Mouse (Mus musculus): ENCODE results near the gene Cldn3. TPM values are rescaled to one million over a fixed set of nuclear protein-coding genes. Genes with fewer than 3 reads are reported as not detected.

Gene Cldn3
- polyA plus RNA-seq, 1 experiment: not detected

- peak; percentile 50; the same call in 1 of the 2 replicates for TF ChIP-seq CTCF (IDR thresholded peaks at IDR 0.05; ENCODE audit: low read depth, low read length)
- TF ChIP-seq POLR2A (IDR thresholded peaks at IDR 0.05; ENCODE audit: borderline replicate concordance, low read depth, low read length): no peak
- peaks cover 12% of the 10 kb centered on the region for H3K4me1 ChIP-seq (ENCODE audit: control insufficient read depth, insufficient read depth, low read length)
- no peak overlapping the region for H3K27ac ChIP-seq (ENCODE audit: insufficient read depth, low read depth, low read length)
- H3K4me3 ChIP-seq (ENCODE audit: insufficient read depth, low read length): peak overlapping the region; percentile 40
Observed at GRCm38 (mm10) chr5:134965473-134965851, 20.6 kb upstream of the Cldn3 start.

DNA sequence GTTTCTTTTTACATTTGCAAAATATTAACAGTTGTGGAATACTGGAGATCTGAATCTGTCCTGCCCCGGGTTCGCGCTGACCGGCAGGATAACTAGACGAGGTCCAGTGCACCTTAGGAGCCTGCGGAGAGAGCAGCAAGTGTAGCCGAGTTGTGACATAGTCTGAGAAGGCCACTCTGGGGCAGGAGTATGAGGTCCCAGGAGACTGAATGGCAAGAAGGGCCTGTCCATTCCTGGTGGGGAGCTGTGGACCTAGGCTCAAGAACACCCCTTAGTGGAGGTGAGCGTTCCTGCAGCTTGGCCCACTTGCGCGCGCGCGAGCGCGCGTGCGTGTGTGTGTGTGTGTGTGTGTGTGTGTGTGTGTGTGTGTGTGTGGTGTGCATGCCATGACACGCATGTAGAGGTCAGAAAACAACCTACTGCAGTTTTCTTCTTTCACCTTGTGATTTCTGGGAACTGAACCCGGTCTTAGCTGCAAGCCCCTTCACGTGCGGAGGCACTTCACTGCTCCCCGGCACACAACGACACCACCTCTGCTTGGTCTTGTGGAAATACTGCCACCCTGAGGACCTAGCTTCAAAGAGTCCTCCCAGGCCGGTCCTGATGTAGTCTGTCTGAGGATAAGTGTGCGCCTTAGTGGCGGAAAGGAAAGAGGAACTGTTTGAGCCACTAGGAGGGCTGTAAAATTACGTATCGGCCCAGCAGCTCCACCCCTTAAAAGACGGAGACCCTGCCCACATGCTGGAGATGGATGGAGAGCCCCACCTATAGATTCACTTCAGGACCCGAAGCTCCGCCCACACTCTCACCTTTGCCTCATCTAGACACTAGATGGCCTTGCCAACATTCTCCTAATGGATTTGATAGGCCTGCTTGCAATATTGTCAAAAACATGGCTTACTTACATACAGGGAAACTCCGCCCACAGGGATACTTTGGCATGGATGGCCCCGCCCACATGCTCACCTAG lies 19.9 kb upstream of the Cldn3 start:
- H3K27ac ChIP-seq (ENCODE audit: insufficient read depth, low read depth, low read length): no peak overlapping the region
- H3K4me3 ChIP-seq (ENCODE audit: insufficient read depth, low read length): peak overlapping the region; percentile 40
- TF ChIP-seq POLR2A (IDR thresholded peaks at IDR 0.05; ENCODE audit: borderline replicate concordance, low read depth, low read length): no peak
- peak; percentile 40; the same call in 1 of the 2 replicates for TF ChIP-seq CTCF (IDR thresholded peaks at IDR 0.05; ENCODE audit: low read depth, low read length)
- peaks cover 8% of the 10 kb centered on the region for H3K4me1 ChIP-seq (ENCODE audit: control insufficient read depth, insufficient read depth, low read length)

- TF ChIP-seq CTCF (IDR thresholded peaks at IDR 0.05; ENCODE audit: low read depth, low read length): no peak
- TF ChIP-seq POLR2A (IDR thresholded peaks at IDR 0.05; ENCODE audit: borderline replicate concordance, low read depth, low read length): no peak
- H3K4me3 ChIP-seq (ENCODE audit: insufficient read depth, low read length): no peak overlapping the region
Observed at GRCm38 (mm10) chr5:134967164-134967944, 18.7 kb upstream of the Cldn3 start.

DNA sequence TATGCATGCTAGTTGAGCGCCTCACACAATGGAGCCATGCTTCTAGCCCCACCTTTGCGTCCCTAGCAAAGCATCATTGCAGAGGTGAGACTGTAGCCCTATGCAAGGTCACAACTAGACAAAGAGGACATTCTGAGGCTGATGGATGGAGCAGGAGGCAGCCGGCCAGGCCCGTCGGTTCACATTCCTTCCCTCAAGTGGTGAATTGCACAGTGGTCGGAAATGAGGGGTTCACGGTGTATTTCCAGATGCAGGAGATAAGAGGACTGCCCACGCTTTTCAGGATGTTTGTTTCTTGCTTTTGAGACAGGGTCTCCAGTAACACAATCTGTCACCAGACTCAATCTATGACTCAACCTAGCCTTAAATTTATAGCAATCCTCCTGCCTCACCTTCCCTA lies 15.3 kb upstream of the Cldn3 start:
- no peak overlapping the region for H3K27ac ChIP-seq (ENCODE audit: insufficient read depth, low read depth, low read length)
- TF ChIP-seq CTCF (IDR thresholded peaks at IDR 0.05; ENCODE audit: low read depth, low read length) (no peak), POLR2A (IDR thresholded peaks at IDR 0.05; ENCODE audit: borderline replicate concordance, low read depth, low read length) (no peak)
- H3K4me3 ChIP-seq (ENCODE audit: insufficient read depth, low read length): no peak overlapping the region
- H3K4me1 ChIP-seq (ENCODE audit: control insufficient read depth, insufficient read depth, low read length): peaks cover 30% of the 10 kb centered on the region

More at GRCm38 (mm10) chr5:134967164-134967944, 18.7 kb upstream of the Cldn3 start:
- no peak overlapping the region for H3K27ac ChIP-seq (ENCODE audit: insufficient read depth, low read depth, low read length)
- H3K4me1 ChIP-seq (ENCODE audit: control insufficient read depth, insufficient read depth, low read length): peaks cover 10% of the 10 kb centered on the region

- no peak overlapping the region for H3K4me3 ChIP-seq (ENCODE audit: insufficient read depth, low read length)
- H3K27ac ChIP-seq (ENCODE audit: insufficient read depth, low read depth, low read length): no peak overlapping the region
- H3K4me1 ChIP-seq (ENCODE audit: control insufficient read depth, insufficient read depth, low read length): peaks cover 37% of the 10 kb centered on the region
- no peak for TF ChIP-seq POLR2A (IDR thresholded peaks at IDR 0.05; ENCODE audit: borderline replicate concordance, low read depth, low read length)
- TF ChIP-seq CTCF (IDR thresholded peaks at IDR 0.05; ENCODE audit: low read depth, low read length): no peak
Observed at GRCm38 (mm10) chr5:134973081-134973480, 12.9 kb upstream of the Cldn3 start.

DNA sequence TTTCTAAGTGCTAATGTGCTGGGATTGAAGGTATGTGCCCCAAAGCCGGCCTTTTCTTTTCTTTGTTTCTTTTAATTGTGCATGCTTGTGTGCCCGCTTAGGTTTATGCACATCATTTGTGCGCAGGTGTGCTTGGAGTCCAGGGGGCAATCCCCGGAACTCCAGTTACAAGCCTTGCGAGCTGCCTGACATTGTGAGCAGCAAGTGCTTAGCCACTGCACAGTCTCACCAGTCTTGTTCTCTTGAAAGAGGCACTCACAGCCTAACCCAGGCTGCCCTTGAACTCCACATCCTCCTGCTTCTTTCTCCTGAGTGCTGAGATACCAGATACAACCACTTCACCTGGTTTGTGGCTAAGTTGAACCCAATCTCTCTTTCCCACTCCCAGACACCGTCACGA lies 12.5 kb upstream of the Cldn3 start:
- H3K4me3 ChIP-seq (ENCODE audit: insufficient read depth, low read length): no peak overlapping the region
- TF ChIP-seq POLR2A (IDR thresholded peaks at IDR 0.05; ENCODE audit: borderline replicate concordance, low read depth, low read length): no peak
- no peak for TF ChIP-seq CTCF (IDR thresholded peaks at IDR 0.05; ENCODE audit: low read depth, low read length)
- H3K27ac ChIP-seq (ENCODE audit: insufficient read depth, low read depth, low read length): no peak overlapping the region
- H3K4me1 ChIP-seq (ENCODE audit: control insufficient read depth, insufficient read depth, low read length): peaks cover 37% of the 10 kb centered on the region

- no peak overlapping the region for H3K4me3 ChIP-seq (ENCODE audit: insufficient read depth, low read length)
- TF ChIP-seq POLR2A (IDR thresholded peaks at IDR 0.05; ENCODE audit: borderline replicate concordance, low read depth, low read length) (no peak), CTCF (IDR thresholded peaks at IDR 0.05; ENCODE audit: low read depth, low read length) (no peak; the same call in 1 of the 2 replicates)
- H3K27ac ChIP-seq (ENCODE audit: insufficient read depth, low read depth, low read length): peak overlapping the region; percentile 39
- peaks cover 37% of the 10 kb centered on the region for H3K4me1 ChIP-seq (ENCODE audit: control insufficient read depth, insufficient read depth, low read length)
Observed at GRCm38 (mm10) chr5:134974294-134974693, 11.7 kb upstream of the Cldn3 start.

DNA sequence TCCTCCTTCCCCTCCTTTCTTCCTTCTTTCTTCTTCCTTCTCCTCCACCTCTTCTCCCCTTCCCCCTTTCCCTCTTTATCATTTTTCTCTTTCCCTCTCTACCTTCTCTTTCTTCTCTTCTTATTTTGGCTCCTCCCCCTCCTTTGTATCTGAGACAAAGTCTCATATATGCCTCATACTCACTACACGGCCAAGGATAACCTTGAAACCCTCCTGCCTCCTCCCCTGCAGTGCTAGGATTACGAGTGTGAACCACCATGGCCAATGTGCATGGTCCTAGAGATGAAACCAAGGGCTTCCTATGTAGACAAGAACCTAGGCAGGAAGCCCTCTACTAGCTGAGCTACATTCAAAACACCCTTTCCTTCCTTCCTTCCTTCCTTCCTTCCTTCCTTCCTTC lies 11.1 kb upstream of the Cldn3 start:
- TF ChIP-seq POLR2A (IDR thresholded peaks at IDR 0.05; ENCODE audit: borderline replicate concordance, low read depth, low read length): no peak
- no peak for TF ChIP-seq CTCF (IDR thresholded peaks at IDR 0.05; ENCODE audit: low read depth, low read length)
- no peak overlapping the region for H3K27ac ChIP-seq (ENCODE audit: insufficient read depth, low read depth, low read length)
- peaks cover 37% of the 10 kb centered on the region for H3K4me1 ChIP-seq (ENCODE audit: control insufficient read depth, insufficient read depth, low read length)
- no peak overlapping the region for H3K4me3 ChIP-seq (ENCODE audit: insufficient read depth, low read length)

GRCm38 (mm10) chr5:134976164-134976563 lies 9.8 kb upstream of the Cldn3 start:
- no peak for TF ChIP-seq POLR2A (IDR thresholded peaks at IDR 0.05; ENCODE audit: borderline replicate concordance, low read depth, low read length)
- no peak for TF ChIP-seq CTCF (IDR thresholded peaks at IDR 0.05; ENCODE audit: low read depth, low read length)
- Histone ChIP-seq H3K4me1 (ENCODE audit: control insufficient read depth, insufficient read depth, low read length) (peaks cover 37% of the 10 kb centered on the region), H3K27ac (ENCODE audit: insufficient read depth, low read depth, low read length) (no peak overlapping the region), H3K4me3 (ENCODE audit: insufficient read depth, low read length) (no peak overlapping the region)

Data from bone marrow macrophage, adult 2 months (primary cell).